Comparison of ENCODE assay signal across 9 mouse cellular contexts in genomic region chr7:25274996-25275395, GRCm38 (mm10). TPM values are rescaled to one million over a fixed set of nuclear protein-coding genes. Genes with fewer than 3 reads are reported as not detected.
DNase-seq lines count a peak whose midpoint lies in the region; ATAC-seq and TF ChIP-seq lines count a peak whose summit lies in the region.
"Had no signal": no experiment of that assay in that cellular context is flagged by ENCODE, and none has a peak within 500 bp of the region (broad histone marks: within the 10 kb centered on the region; RNA-seq: fewer than 3 reads in every experiment).

No protein-coding gene starts in this region.

- peaks cover 28 to 47% of the 10 kb centered on the region in 2 experiments for H3K4me1 ChIP-seq in heart, embryonic 14.5 days (ENCODE audit: control insufficient read depth in 2 of 2, insufficient read depth in 2 of 2, low read length in 2 of 2)
- H3K4me1 ChIP-seq in heart, adult 2 months (ENCODE audit: control insufficient read depth, insufficient read depth, low read length) = peaks cover 10% of the 10 kb centered on the region
- H3K4me1 ChIP-seq in neural tube, embryonic 12.5 days = peaks cover 43% of the 10 kb centered on the region
- peaks cover 41% of the 10 kb centered on the region for H3K4me1 ChIP-seq in intestine, embryonic 16.5 days (ENCODE audit: control insufficient read depth, insufficient read depth, low read length)
- peaks cover 33% of the 10 kb centered on the region for H3K4me1 ChIP-seq in stomach, embryonic 14.5 days (ENCODE audit: control insufficient read depth, insufficient read depth, low read length)

- peak overlapping the region in 1 of 2 experiments; percentile 99; a peak in 1 of 4 replicates for H3K27ac ChIP-seq in heart, embryonic 14.5 days (replicated peaks in 1 of 2; ENCODE audit: control insufficient read depth in 1 of 2, insufficient read depth in 1 of 2, low read depth in 2 of 2, low read length in 2 of 2)
- H3K27ac ChIP-seq in heart, adult 2 months = no peak overlapping the region
- no peak overlapping the region for H3K27ac ChIP-seq in neural tube, embryonic 12.5 days
- no peak overlapping the region for H3K27ac ChIP-seq in intestine, embryonic 16.5 days (ENCODE audit: low read length)
- peak overlapping the region; percentile 99; the same call in 1 of the 2 replicates for H3K27ac ChIP-seq in stomach, embryonic 14.5 days (ENCODE audit: low read length)

- no peaks in the 10 kb centered on the region for H3K27me3 ChIP-seq in heart, embryonic 14.5 days (ENCODE audit: control insufficient read depth, insufficient read depth, low read length)
- no peaks in the 10 kb centered on the region for H3K27me3 ChIP-seq in heart, adult 2 months (ENCODE audit: control insufficient read depth, insufficient read depth, low read length)
- no peaks in the 10 kb centered on the region for H3K27me3 ChIP-seq in neural tube, embryonic 12.5 days (replicated peaks)
- no peaks in the 10 kb centered on the region for H3K27me3 ChIP-seq in intestine, embryonic 16.5 days (replicated peaks; ENCODE audit: control insufficient read depth, insufficient read depth, low read length)
- no peaks in the 10 kb centered on the region for H3K27me3 ChIP-seq in stomach, embryonic 14.5 days (ENCODE audit: control insufficient read depth, insufficient read depth, low read length)

- DNase-seq in heart, adult 2 months = no peak
- DNase-seq in neural tube, embryonic 10.5 days (ENCODE audit: extremely low spot score, low spot score) = no peak
- DNase-seq in natural killer cell, adult 2 months (ENCODE audit: low spot score in 2 of 2) = no peak
- DNase-seq: lung, adult 18-20 months had no signal

- peaks cover 13% of the 10 kb centered on the region for H3K79me2 ChIP-seq in heart, adult 2 months (replicated peaks; ENCODE audit: control insufficient read depth, insufficient read depth, low read length)

- no peak for ATAC-seq in heart, embryonic 14.5 days (ENCODE audit: insufficient number of reproducible peaks, insufficient read depth, low FRiP score, low read depth)
- ATAC-seq in neural tube, embryonic 12.5 days (ENCODE audit: low FRiP score, low read depth) = no peak
- no peak for ATAC-seq in intestine, embryonic 16.5 days
- no peak for ATAC-seq in stomach, embryonic 14.5 days (ENCODE audit: insufficient number of reproducible peaks, insufficient read depth, low FRiP score, low read depth)

- H3K9me3 ChIP-seq in heart, embryonic 14.5 days (ENCODE audit: control insufficient read depth, low read length) = no peaks in the 10 kb centered on the region
- H3K9me3 ChIP-seq in neural tube, embryonic 12.5 days = no peaks in the 10 kb centered on the region
- no peaks in the 10 kb centered on the region for H3K9me3 ChIP-seq in intestine, embryonic 16.5 days (ENCODE audit: control insufficient read depth, low read length)
- no peaks in the 10 kb centered on the region for H3K9me3 ChIP-seq in stomach, embryonic 14.5 days (ENCODE audit: control insufficient read depth, low read depth, low read length)

- H3K36me3 ChIP-seq in heart, embryonic 14.5 days (ENCODE audit: control insufficient read depth, insufficient read depth, low read length) = peaks cover 40% of the 10 kb centered on the region
- H3K36me3 ChIP-seq in heart, adult 2 months (ENCODE audit: control insufficient read depth, insufficient read depth, low read length) = peaks cover 3% of the 10 kb centered on the region
- peaks cover 32% of the 10 kb centered on the region for H3K36me3 ChIP-seq in neural tube, embryonic 12.5 days
- H3K36me3 ChIP-seq in intestine, embryonic 16.5 days (ENCODE audit: control insufficient read depth, insufficient read depth, low read length) = peaks cover 2% of the 10 kb centered on the region
- H3K36me3 ChIP-seq in stomach, embryonic 14.5 days (ENCODE audit: control insufficient read depth, insufficient read depth, low read length) = peaks cover 17% of the 10 kb centered on the region

- TF ChIP-seq CTCF in heart, adult 2 months (IDR thresholded peaks at IDR 0.05) = no peak

- TF ChIP-seq EP300 in heart, adult 2 months (IDR thresholded peaks at IDR 0.05; ENCODE audit: insufficient read depth, low read depth, low read length) = no peak

- H3K9ac ChIP-seq in heart, embryonic 14.5 days (ENCODE audit: low read length) = peak overlapping the region; percentile 48
- H3K9ac ChIP-seq in heart, adult 2 months (ENCODE audit: low read depth, low read length) = no peak overlapping the region
- no peak overlapping the region for H3K9ac ChIP-seq in neural tube, embryonic 12.5 days
- H3K9ac ChIP-seq in intestine, embryonic 16.5 days (ENCODE audit: low read depth, low read length) = 0 out of 2 replicates have a peak overlapping the region, but pooled peaks have one; percentile 44
- no peak overlapping the region for H3K9ac ChIP-seq in stomach, embryonic 14.5 days (replicated peaks; ENCODE audit: low read depth, low read length)

- intact Hi-C loops in heart, adult 2 months (cut with DNase I) = no loop called here

- WGBS in heart, embryonic 14.5 days = 88% methylated on average over 3 of the region's 3 CpGs
- WGBS in heart, adult 2 months = 79% methylated on average over 3 of the region's 3 CpGs
- WGBS in neural tube, embryonic 12.5 days = 90% methylated on average over 3 of the region's 3 CpGs
- WGBS in intestine, embryonic 16.5 days = 86% methylated on average over 3 of the region's 3 CpGs
- WGBS in stomach, embryonic 14.5 days = 78% methylated on average over 3 of the region's 3 CpGs

- H3K4me3 ChIP-seq in heart, embryonic 14.5 days (ENCODE audit: control insufficient read depth in 1 of 2, insufficient read depth in 1 of 2, low read depth in 1 of 2, low read length in 2 of 2) = no peak overlapping the region
- H3K4me3 ChIP-seq in heart, adult 2 months = no peak overlapping the region
- H3K4me3 ChIP-seq in neural tube, embryonic 12.5 days = no peak overlapping the region
- H3K4me3 ChIP-seq in intestine, embryonic 16.5 days (ENCODE audit: low read length) = no peak overlapping the region
- H3K4me3 ChIP-seq in stomach, embryonic 14.5 days (ENCODE audit: low read depth, low read length) = no peak overlapping the region

- H3K4me2 ChIP-seq in heart, embryonic 14.5 days (ENCODE audit: low read length) = no peak overlapping the region
- 0 out of 2 replicates have a peak overlapping the region, but pooled peaks have one; percentile 12 for H3K4me2 ChIP-seq in neural tube, embryonic 12.5 days (replicated peaks)
- H3K4me2 ChIP-seq in intestine, embryonic 16.5 days (ENCODE audit: low read depth, low read length) = no peak overlapping the region
- H3K4me2 ChIP-seq in stomach, embryonic 14.5 days (replicated peaks; ENCODE audit: low read depth, low read length) = no peak overlapping the region

- no peak for TF ChIP-seq POLR2A in heart, adult 2 months (IDR thresholded peaks at IDR 0.05; ENCODE audit: insufficient read depth, low read depth, low read length)

RNA-seq across cellular contexts. Expression of gene Cic, which starts 7.5 kb away (rescaled TPM):
- 25.4 and 28.4 TPM in 2 replicates for polyA plus RNA-seq in heart, embryonic 14.5 days (2014; fragmentation: Nextera tagmentation; extraction: Ambion mirVana)
- 10 to 100 TPM; 62.8 to 62.9 TPM for total RNA-seq in heart, adult 2 months (2021)
- polyA plus RNA-seq in heart, adult 2 months (2012; rRNA removed) = 37.7 and 41.6 TPM in 2 replicates
- polyA plus RNA-seq in neural tube, embryonic 12.5 days (2016; fragmentation: Nextera tagmentation; extraction: Ambion mirVana) = 44.2 and 45.0 TPM in 2 replicates
- polyA plus RNA-seq in intestine, embryonic 16.5 days (2015; fragmentation: Nextera tagmentation; extraction: Ambion mirVana) = 17.3 and 19.9 TPM in 2 replicates
- polyA plus RNA-seq in stomach, embryonic 14.5 days (2014; fragmentation: Nextera tagmentation; extraction: Ambion mirVana) = 51.4 and 54.1 TPM in 2 replicates

RNA-seq across cellular contexts. Expression of gene Pafah1b3, which starts 22.8 kb away (rescaled TPM):
- 130 and 142 TPM in 2 replicates for polyA plus RNA-seq in heart, embryonic 14.5 days (2014; fragmentation: Nextera tagmentation; extraction: Ambion mirVana)
- 1 to 10 TPM; 2.4 to 3.1 TPM for total RNA-seq in heart, adult 2 months (2021)
- polyA plus RNA-seq in heart, adult 2 months (2012; rRNA removed) = 6.6 and 9.3 TPM in 2 replicates
- polyA plus RNA-seq in neural tube, embryonic 12.5 days (2016; fragmentation: Nextera tagmentation; extraction: Ambion mirVana) = 400 and 431 TPM in 2 replicates
- polyA plus RNA-seq in intestine, embryonic 16.5 days (2015; fragmentation: Nextera tagmentation; extraction: Ambion mirVana) = 175 and 180 TPM in 2 replicates
- 274 and 284 TPM in 2 replicates for polyA plus RNA-seq in stomach, embryonic 14.5 days (2014; fragmentation: Nextera tagmentation; extraction: Ambion mirVana)

RNA-seq across cellular contexts. Expression of gene Erf, which starts 24.4 kb away (rescaled TPM):
- 14.4 and 17.4 TPM in 2 replicates for polyA plus RNA-seq in heart, embryonic 14.5 days (2014; fragmentation: Nextera tagmentation; extraction: Ambion mirVana)
- total RNA-seq in heart, adult 2 months (2021) = 10 to 100 TPM; 16.5 to 21.2 TPM
- polyA plus RNA-seq in heart, adult 2 months (2012; rRNA removed) = 11.9 and 17.1 TPM in 2 replicates
- polyA plus RNA-seq in neural tube, embryonic 12.5 days (2016; fragmentation: Nextera tagmentation; extraction: Ambion mirVana) = 11.9 and 13.1 TPM in 2 replicates
- polyA plus RNA-seq in intestine, embryonic 16.5 days (2015; fragmentation: Nextera tagmentation; extraction: Ambion mirVana) = 6.6 and 7.9 TPM in 2 replicates
- polyA plus RNA-seq in stomach, embryonic 14.5 days (2014; fragmentation: Nextera tagmentation; extraction: Ambion mirVana) = 25.8 and 27.7 TPM in 2 replicates

RNA-seq across cellular contexts. Expression of gene Prr19, which starts 26.2 kb away (rescaled TPM):
- polyA plus RNA-seq in heart, embryonic 14.5 days (2014; fragmentation: Nextera tagmentation; extraction: Ambion mirVana) = 0.16 TPM in 1 of 2 replicates, not detected in the other
- total RNA-seq in heart, adult 2 months (2021) = not detected
- polyA plus RNA-seq in heart, adult 2 months (2012; rRNA removed) = not detected in 2 replicates
- polyA plus RNA-seq in neural tube, embryonic 12.5 days (2016; fragmentation: Nextera tagmentation; extraction: Ambion mirVana) = 1.1 and 1.5 TPM in 2 replicates
- polyA plus RNA-seq in intestine, embryonic 16.5 days (2015; fragmentation: Nextera tagmentation; extraction: Ambion mirVana) = 0.56 and 0.93 TPM in 2 replicates
- polyA plus RNA-seq in stomach, embryonic 14.5 days (2014; fragmentation: Nextera tagmentation; extraction: Ambion mirVana) = 0.76 and 1.1 TPM in 2 replicates
- total RNA-seq: granulocyte monocyte progenitor cell, adult 5-6 weeks had no signal

RNA-seq across cellular contexts. Expression of gene Tmem145, which starts 30.9 kb away (rescaled TPM):
- 0.30 TPM in 1 of 2 replicates, not detected in the other for polyA plus RNA-seq in heart, embryonic 14.5 days (2014; fragmentation: Nextera tagmentation; extraction: Ambion mirVana)
- total RNA-seq in heart, adult 2 months (2021) = not detected
- 0.06 TPM in 1 of 2 replicates, not detected in the other for polyA plus RNA-seq in heart, adult 2 months (2012; rRNA removed)
- 26.0 and 28.3 TPM in 2 replicates for polyA plus RNA-seq in neural tube, embryonic 12.5 days (2016; fragmentation: Nextera tagmentation; extraction: Ambion mirVana)
- 0.61 and 1.1 TPM in 2 replicates for polyA plus RNA-seq in intestine, embryonic 16.5 days (2015; fragmentation: Nextera tagmentation; extraction: Ambion mirVana)
- 1.9 and 2.0 TPM in 2 replicates for polyA plus RNA-seq in stomach, embryonic 14.5 days (2014; fragmentation: Nextera tagmentation; extraction: Ambion mirVana)
- total RNA-seq: granulocyte monocyte progenitor cell, adult 5-6 weeks had no signal

Comparison
In these comparisons a context has a peak if more than half of its experiments do, and no peak if none do; other contexts are left out.
1. H3K9ac ChIP-seq: peak in heart, embryonic 14.5 days (single experiment) and intestine, embryonic 16.5 days (single experiment); none in heart, adult 2 months (single experiment), neural tube, embryonic 12.5 days (single experiment) and stomach, embryonic 14.5 days (single experiment).
2. RNA of gene Pafah1b3, which starts 22.8 kb away (polyA plus RNA-seq): 400 to 431 TPM in neural tube, embryonic 12.5 days, 274 to 284 TPM in stomach, embryonic 14.5 days, 175 to 180 TPM in intestine, embryonic 16.5 days and 130 to 142 TPM in heart, embryonic 14.5 days; 6.6 to 9.3 TPM in heart, adult 2 months; every median in the first group is over 10 times any median in the second.